Mouse (Mus musculus): ENCODE results near the gene Cdkal1. TPM values are rescaled to one million over a fixed set of nuclear protein-coding genes. Genes with fewer than 3 reads are reported as not detected.

Cdkal1 gene
- polyA plus RNA-seq, 2 experiments = 10.8 to 29.8 TPM

DNA sequence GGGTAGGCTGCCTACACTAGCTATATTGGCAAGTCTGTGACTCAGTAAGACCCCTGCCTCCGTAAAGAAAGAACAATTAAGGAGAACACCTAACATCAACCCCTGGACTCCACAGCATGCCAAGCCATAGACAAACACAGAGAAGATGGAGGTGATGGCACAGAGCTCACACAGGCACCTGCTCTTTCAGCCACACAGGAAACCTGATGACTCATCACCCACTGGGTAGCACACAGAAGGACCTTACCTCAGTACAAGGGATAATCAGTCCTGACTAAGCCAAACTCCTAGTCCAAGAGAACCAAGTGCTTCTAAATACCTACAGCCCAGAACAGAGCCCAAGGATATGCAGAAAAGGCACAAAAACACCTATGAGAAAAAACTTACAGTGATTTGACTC, 50.2 kb downstream of the Cdkal1 start:
- no peaks in the 10 kb centered on the region for H3K9me3 ChIP-seq (ENCODE audit: control insufficient read depth, low read length)
- DNase-seq (ENCODE audit: low spot score) (no peak), ATAC-seq (ENCODE audit: low FRiP score, low read depth) (no peak)
- no peaks in the 10 kb centered on the region for H3K36me3 ChIP-seq (ENCODE audit: control insufficient read depth, insufficient read depth, low read length)
- no peak overlapping the region for H3K4me2 ChIP-seq (replicated peaks; ENCODE audit: low read depth, low read length, severe bottlenecking)
- 83% methylated on average over 1 of the region's 1 CpGs for WGBS
- no peaks in the 10 kb centered on the region for H3K4me1 ChIP-seq (ENCODE audit: control insufficient read depth, insufficient read depth, low read length)
- TF ChIP-seq POLR2A (IDR thresholded peaks at IDR 0.05; ENCODE audit: borderline replicate concordance, extremely low read depth, insufficient read depth, insufficient read length) = no peak
- H3K27ac ChIP-seq (replicated peaks; ENCODE audit: low read depth, low read length) = no peak overlapping the region
- no peak overlapping the region for H3K4me3 ChIP-seq (replicated peaks; ENCODE audit: low read length)
- no peaks in the 10 kb centered on the region for H3K27me3 ChIP-seq (ENCODE audit: control insufficient read depth, insufficient read depth, low read length)
- no peak overlapping the region for H3K9ac ChIP-seq (ENCODE audit: low read depth, low read length, severe bottlenecking)

- no peak for TF ChIP-seq POLR2A (IDR thresholded peaks at IDR 0.05; ENCODE audit: borderline replicate concordance, extremely low read depth, insufficient read depth, insufficient read length)
- Histone ChIP-seq H3K27me3 (ENCODE audit: control insufficient read depth, insufficient read depth, low read length) (no peaks in the 10 kb centered on the region), H3K4me2 (replicated peaks; ENCODE audit: low read depth, low read length, severe bottlenecking) (no peak overlapping the region), H3K4me1 (ENCODE audit: control insufficient read depth, insufficient read depth, low read length) (no peaks in the 10 kb centered on the region), H3K4me3 (replicated peaks; ENCODE audit: low read length) (no peak overlapping the region), H3K9me3 (ENCODE audit: control insufficient read depth, low read length) (no peaks in the 10 kb centered on the region), H3K36me3 (ENCODE audit: control insufficient read depth, insufficient read depth, low read length) (no peaks in the 10 kb centered on the region), H3K27ac (replicated peaks; ENCODE audit: low read depth, low read length) (no peak overlapping the region), H3K9ac (ENCODE audit: low read depth, low read length, severe bottlenecking) (no peak overlapping the region)
- WGBS = 88% methylated on average over 6 of the region's 6 CpGs
- DNase-seq (ENCODE audit: low spot score) = no peak
- no peak for ATAC-seq (ENCODE audit: low FRiP score, low read depth)
Measured at GRCm38 (mm10) chr13:29804034-29804433, 51.4 kb downstream of the Cdkal1 start.

DNA sequence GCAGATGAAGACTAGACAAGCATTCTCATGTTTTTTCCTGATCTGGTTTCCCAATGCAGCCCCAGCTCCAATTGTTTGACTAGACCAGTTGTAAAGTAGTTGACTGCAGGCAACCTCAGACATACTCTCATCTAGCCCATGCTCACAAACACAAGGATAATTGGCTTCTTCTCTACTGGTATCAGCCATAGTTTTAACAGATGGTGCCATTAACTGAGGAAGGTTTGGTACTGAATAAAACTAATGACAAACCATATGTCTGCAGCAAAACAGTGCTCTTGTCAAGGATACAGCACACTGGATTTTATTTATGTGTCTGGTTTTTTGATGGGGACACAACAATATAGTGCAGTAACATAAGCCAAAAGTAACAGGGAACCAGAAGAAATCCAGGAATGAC, 52.8 kb downstream of the Cdkal1 start:
- H3K27me3 ChIP-seq (ENCODE audit: control insufficient read depth, insufficient read depth, low read length) = no peaks in the 10 kb centered on the region
- ATAC-seq (ENCODE audit: low FRiP score, low read depth) (no peak), DNase-seq (ENCODE audit: low spot score) (no peak)
- H3K27ac ChIP-seq (replicated peaks; ENCODE audit: low read depth, low read length) = no peak overlapping the region
- no peak for TF ChIP-seq POLR2A (IDR thresholded peaks at IDR 0.05; ENCODE audit: borderline replicate concordance, extremely low read depth, insufficient read depth, insufficient read length)
- no peak overlapping the region for H3K9ac ChIP-seq (ENCODE audit: low read depth, low read length, severe bottlenecking)
- H3K36me3 ChIP-seq (ENCODE audit: control insufficient read depth, insufficient read depth, low read length) = no peaks in the 10 kb centered on the region
- no peak overlapping the region for H3K4me2 ChIP-seq (replicated peaks; ENCODE audit: low read depth, low read length, severe bottlenecking)
- no peak overlapping the region for H3K4me3 ChIP-seq (replicated peaks; ENCODE audit: low read length)
- H3K9me3 ChIP-seq (ENCODE audit: control insufficient read depth, low read length) = no peaks in the 10 kb centered on the region
- H3K4me1 ChIP-seq (ENCODE audit: control insufficient read depth, insufficient read depth, low read length) = no peaks in the 10 kb centered on the region

GRCm38 (mm10) chr13:29800078-29800477, 55.4 kb downstream of the Cdkal1 start:
- H3K9ac ChIP-seq (ENCODE audit: low read depth, low read length, severe bottlenecking) = no peak overlapping the region
- H3K4me2 ChIP-seq (replicated peaks; ENCODE audit: low read depth, low read length, severe bottlenecking) = no peak overlapping the region
- ATAC-seq (ENCODE audit: low FRiP score, low read depth) (no peak), DNase-seq (ENCODE audit: low spot score) (no peak)
- no peak overlapping the region for H3K4me3 ChIP-seq (replicated peaks; ENCODE audit: low read length)
- H3K4me1 ChIP-seq (ENCODE audit: control insufficient read depth, insufficient read depth, low read length) = no peaks in the 10 kb centered on the region
- no peaks in the 10 kb centered on the region for H3K36me3 ChIP-seq (ENCODE audit: control insufficient read depth, insufficient read depth, low read length)
- 85% methylated on average over 6 of the region's 6 CpGs for WGBS
- no peak for TF ChIP-seq POLR2A (IDR thresholded peaks at IDR 0.05; ENCODE audit: borderline replicate concordance, extremely low read depth, insufficient read depth, insufficient read length)
- no peaks in the 10 kb centered on the region for H3K9me3 ChIP-seq (ENCODE audit: control insufficient read depth, low read length)
- no peaks in the 10 kb centered on the region for H3K27me3 ChIP-seq (ENCODE audit: control insufficient read depth, insufficient read depth, low read length)
- no peak overlapping the region for H3K27ac ChIP-seq (replicated peaks; ENCODE audit: low read depth, low read length)

DNA sequence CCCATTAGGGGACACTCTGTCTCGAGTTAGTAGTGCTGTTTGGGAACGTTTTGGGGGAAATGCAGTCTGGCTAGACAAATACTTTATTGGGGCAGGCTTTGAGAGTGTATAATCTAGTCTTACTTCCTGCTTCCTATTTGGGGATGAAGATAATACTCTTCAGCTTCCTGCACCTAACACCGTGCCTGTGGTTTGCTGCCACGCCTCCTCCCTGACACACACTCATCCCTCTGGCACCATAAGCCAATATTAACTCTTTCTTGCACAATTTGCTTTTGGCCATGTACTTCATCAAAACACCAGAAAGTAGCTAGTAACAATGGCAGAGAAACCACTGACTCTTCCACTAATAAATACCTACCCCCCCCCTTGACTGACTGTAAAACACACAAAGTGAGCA, 63.4 kb downstream of the Cdkal1 start:
- H3K9me3 ChIP-seq (ENCODE audit: control insufficient read depth, low read length) = no peaks in the 10 kb centered on the region
- ATAC-seq (ENCODE audit: low FRiP score, low read depth) (no peak), DNase-seq (ENCODE audit: low spot score) (no peak)
- no peak overlapping the region for H3K4me2 ChIP-seq (replicated peaks; ENCODE audit: low read depth, low read length, severe bottlenecking)
- H3K36me3 ChIP-seq (ENCODE audit: control insufficient read depth, insufficient read depth, low read length) = no peaks in the 10 kb centered on the region
- no peaks in the 10 kb centered on the region for H3K27me3 ChIP-seq (ENCODE audit: control insufficient read depth, insufficient read depth, low read length)
- no peak overlapping the region for H3K9ac ChIP-seq (ENCODE audit: low read depth, low read length, severe bottlenecking)
- TF ChIP-seq POLR2A (IDR thresholded peaks at IDR 0.05; ENCODE audit: borderline replicate concordance, extremely low read depth, insufficient read depth, insufficient read length) = no peak
- H3K27ac ChIP-seq (replicated peaks; ENCODE audit: low read depth, low read length) = no peak overlapping the region
- WGBS = 52% methylated on average over 4 of the region's 4 CpGs
- no peak overlapping the region for H3K4me3 ChIP-seq (replicated peaks; ENCODE audit: low read length)
- no peaks in the 10 kb centered on the region for H3K4me1 ChIP-seq (ENCODE audit: control insufficient read depth, insufficient read depth, low read length)

DNA sequence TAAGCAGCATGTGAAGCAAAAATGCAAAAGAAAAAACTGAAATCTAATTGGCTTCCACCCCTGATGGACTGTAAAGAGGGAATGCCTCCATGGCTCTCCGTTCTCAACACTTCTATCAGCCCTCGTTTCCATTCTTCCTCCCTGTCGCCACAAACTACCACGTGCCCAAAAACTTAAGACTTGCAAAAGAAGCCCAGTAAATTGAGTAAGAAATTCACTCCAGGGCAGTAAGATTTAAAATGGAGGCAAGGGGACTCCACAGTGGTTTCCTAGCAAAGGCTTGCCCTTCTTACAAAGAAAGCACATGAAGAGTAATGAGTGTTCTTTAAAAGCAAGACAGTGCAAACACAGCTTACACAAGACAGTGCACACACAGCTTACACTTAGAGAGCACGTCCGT, 64.0 kb downstream of the Cdkal1 start:
- ATAC-seq (ENCODE audit: low FRiP score, low read depth) = no peak
- H3K27ac ChIP-seq (replicated peaks; ENCODE audit: low read depth, low read length) = no peak overlapping the region
- 73% methylated on average over 6 of the region's 6 CpGs for WGBS
- no peak overlapping the region for H3K9ac ChIP-seq (ENCODE audit: low read depth, low read length, severe bottlenecking)
- no peak for DNase-seq (ENCODE audit: low spot score)
- H3K9me3 ChIP-seq (ENCODE audit: control insufficient read depth, low read length) = no peaks in the 10 kb centered on the region
- H3K4me2 ChIP-seq (replicated peaks; ENCODE audit: low read depth, low read length, severe bottlenecking) = no peak overlapping the region
- no peaks in the 10 kb centered on the region for H3K36me3 ChIP-seq (ENCODE audit: control insufficient read depth, insufficient read depth, low read length)
- no peaks in the 10 kb centered on the region for H3K4me1 ChIP-seq (ENCODE audit: control insufficient read depth, insufficient read depth, low read length)
- no peak overlapping the region for H3K4me3 ChIP-seq (replicated peaks; ENCODE audit: low read length)
- H3K27me3 ChIP-seq (ENCODE audit: control insufficient read depth, insufficient read depth, low read length) = no peaks in the 10 kb centered on the region
- no peak for TF ChIP-seq POLR2A (IDR thresholded peaks at IDR 0.05; ENCODE audit: borderline replicate concordance, extremely low read depth, insufficient read depth, insufficient read length)

Measured in limb, embryonic 14.5 days (tissue).